Mouse (Mus musculus) adrenal gland, postnatal 4 days (tissue): ENCODE results near the gene Fv1. TPM values are rescaled to one million over a fixed set of nuclear protein-coding genes. Genes with fewer than 3 reads are reported as not detected.

Source experiments
- total RNA-seq, 2 experiments: library from RNA; stranded (reverse); gene quantifications; 2 replicates each; pipeline ENCODE4 v1.2.3; 2021

The Fv1 gene
- total RNA-seq, 2 experiments from 2014 or later, result 7.6 to 8.2 TPM

Other genes starting within 250 kb of the Fv1 start
- gene Zfp979, start 226.5 kb upstream of the Fv1 start, total RNA-seq, result 1 to 10 TPM; 4.4 to 4.6 TPM
- gene Zfp534, start 166.4 kb upstream of the Fv1 start, total RNA-seq, result under 1 TPM; 0.53 to 0.65 TPM
- gene Zfp984, start 59.2 kb upstream of the Fv1 start, total RNA-seq, result 1 to 10 TPM; 7.1 to 7.5 TPM
- 10 to 100 TPM; 29.6 to 29.9 TPM for gene Zfp933, start 20.6 kb upstream of the Fv1 start, total RNA-seq
- gene Miip, start 163 bp upstream of the Fv1 start, total RNA-seq, result 10 to 100 TPM; 40.8 to 42.6 TPM
- 100 to 1,000 TPM; 140 to 144 TPM for gene Mfn2, start 35.7 kb downstream of the Fv1 start, total RNA-seq
- gene Plod1, start 67.8 kb downstream of the Fv1 start, total RNA-seq, result 10 to 100 TPM; 39.5 to 46.6 TPM
- gene 2510039O18Rik, start 71.9 kb downstream of the Fv1 start, total RNA-seq, result 10 to 100 TPM; 52.3 to 53.8 TPM
- gene Nppb, start 116.8 kb downstream of the Fv1 start, total RNA-seq, result under 1 TPM; 0.39 to 0.56 TPM
- gene Nppa, start 131.7 kb downstream of the Fv1 start, total RNA-seq, result not detected
- gene Clcn6, start 169.8 kb downstream of the Fv1 start, total RNA-seq, result 10 to 100 TPM; 21.0 to 23.6 TPM
- gene Mthfr, start 170.1 kb downstream of the Fv1 start, total RNA-seq, result 10 to 100 TPM; 47.0 to 56.6 TPM
- 10 to 100 TPM; 77.6 to 83.7 TPM for gene Agtrap, start 219.1 kb downstream of the Fv1 start, total RNA-seq